Mouse (Mus musculus): ENCODE data around the gene Cd163.

The Cd163 gene

DNA sequence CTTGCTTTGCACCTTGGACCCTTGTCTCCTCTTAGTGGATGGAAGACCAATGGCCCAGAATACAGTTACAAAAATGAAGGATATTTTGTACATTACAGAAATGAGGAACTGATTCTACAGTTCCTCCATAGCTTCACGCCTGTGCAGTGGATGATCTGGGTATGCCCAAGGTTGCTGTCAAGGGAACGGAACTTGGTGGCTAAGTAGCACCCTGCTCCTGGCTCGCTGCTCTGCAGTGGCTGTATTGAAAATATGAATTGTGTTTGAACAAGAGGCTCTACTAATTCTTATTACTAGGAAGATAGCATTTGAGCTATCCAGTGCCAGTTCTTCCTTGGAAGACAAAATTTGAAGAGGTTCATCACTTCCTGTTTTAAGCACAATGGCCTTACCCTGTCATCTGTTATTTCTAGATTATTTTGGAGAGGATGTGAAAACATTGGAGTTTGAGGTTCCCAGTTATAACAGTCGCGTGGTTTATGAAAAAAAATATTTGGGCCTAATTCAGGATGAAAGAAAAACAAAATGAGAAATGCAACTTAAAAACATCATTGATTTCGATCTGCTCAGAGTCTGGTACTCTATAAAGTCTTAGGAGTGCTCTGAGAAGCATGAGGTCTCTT is 69.2 kb downstream of the Cd163 start:
- no peak for DNase-seq

DNA sequence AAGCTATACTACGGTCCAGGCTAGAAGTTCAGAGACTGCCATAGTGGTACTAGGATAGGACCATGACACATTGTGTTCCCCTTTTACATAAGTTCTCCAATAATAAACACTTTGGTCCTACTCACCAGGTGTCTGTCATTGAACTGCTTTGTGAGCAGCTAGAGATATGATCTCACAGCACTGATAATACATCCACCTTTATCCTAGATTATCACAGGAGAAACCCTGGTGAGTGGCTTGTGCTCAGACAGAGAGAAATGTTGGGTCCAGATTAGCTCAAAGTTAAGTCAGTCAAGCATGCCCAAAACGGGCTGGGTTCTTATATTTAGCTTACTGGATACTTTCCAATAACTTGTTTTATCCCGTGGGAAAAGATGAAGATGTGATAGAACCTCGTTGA is 70.2 kb downstream of the Cd163 start:
- no peak for DNase-seq

DNA sequence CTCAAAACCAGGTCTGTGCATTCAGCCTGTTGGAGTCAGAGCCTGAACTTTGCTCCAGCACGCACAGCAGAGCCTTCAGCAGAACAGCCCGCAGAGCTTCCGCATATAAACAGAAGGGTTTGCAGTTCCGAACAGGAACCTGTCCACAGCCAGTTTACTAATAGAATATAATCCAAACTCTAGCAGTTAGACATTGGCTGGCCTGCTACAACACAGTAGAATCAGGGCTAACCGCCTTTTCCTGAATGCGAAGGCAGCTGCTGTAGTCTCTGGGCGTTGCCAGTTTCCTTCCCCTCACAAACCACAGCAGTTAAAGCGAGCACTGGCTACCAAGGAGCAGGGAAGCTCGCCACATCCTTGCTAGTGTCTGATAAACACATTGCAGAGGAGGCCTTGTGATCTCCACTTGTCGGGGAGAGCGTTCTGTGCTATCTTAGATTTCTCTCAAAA is 71.0 kb downstream of the Cd163 start:
- DNase-seq: peak in 1 of 2 experiments; percentile 11

DNA sequence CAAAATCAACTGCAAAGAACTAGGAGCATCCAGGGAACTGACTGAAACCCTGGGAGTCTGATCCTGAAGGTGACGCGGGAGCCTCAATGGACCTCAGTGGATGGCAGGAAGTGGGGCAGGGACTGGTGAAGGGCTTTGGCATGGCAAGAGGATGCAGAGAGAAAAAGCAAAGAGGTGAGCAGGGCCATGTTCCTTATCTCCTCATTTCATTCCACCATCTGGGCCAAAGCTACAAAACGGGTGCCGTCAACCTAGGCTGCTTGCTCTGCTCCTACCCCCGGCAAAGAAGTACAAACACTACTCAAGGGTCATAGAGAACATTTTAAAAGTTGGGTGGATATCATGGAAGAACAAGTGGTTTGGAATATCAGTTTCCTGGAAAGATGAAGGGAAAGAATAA is 71.9 kb downstream of the Cd163 start:
- no peak for DNase-seq

DNA sequence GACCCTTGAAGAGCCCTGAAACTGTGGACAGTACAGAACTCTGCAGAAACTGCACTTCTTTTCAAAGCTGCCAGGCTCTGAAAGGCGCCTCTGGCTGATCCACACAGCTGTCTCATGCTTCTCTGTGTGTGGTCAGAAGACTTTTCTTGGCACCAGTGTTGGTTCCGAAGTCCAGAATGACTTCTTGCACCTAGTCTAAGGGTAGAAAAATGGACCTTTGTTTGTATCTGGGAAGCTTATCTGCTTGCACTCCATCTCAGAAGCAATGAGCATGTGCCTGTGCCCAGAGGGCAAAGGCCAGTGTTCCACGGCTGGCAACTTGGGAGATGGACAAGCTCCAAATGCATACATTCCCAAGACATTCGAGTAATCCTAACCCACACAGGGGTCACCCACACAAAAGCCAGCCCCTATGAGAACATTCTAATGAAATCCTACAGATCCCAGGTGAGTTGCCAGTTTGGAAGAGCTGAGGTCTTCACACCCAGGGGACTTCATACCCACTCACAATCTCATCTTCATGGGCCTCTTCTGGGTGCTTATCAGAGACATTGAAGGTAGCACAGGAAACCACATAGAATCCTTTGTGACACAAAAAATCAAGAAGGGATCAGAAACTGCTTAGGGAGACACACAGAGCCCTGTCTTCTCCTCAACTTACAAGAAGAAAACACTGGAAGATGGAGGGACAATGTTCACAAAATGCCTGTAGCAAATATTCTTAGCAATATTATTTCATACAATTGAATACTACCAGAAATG is 73.2 kb downstream of the Cd163 start:
- DNase-seq: peak in 1 of 2 experiments; percentile 5

DNA sequence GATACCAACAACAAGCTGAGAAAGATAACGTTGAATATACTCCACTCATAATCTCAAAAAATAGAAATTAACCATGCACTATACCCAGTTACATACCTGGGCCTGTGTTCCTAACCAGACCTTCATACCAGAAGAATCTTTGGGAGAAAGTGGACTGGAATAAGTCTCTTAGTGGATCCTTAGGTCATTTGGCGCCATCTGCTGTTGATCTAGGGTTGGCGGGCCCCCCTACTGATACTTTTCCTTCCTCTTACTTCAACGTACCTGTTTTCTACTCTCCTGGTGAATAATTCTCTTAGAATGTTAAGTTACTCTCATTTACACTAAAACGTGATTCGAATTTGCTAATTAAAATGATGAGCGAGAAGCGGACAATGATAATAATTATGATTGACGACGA is 74.9 kb downstream of the Cd163 start:
- peak; percentile 72 to 74 for DNase-seq
